ENCODE assay signal across 8 mouse cellular contexts in genomic region chr17:70854021-70854420, GRCm38 (mm10). TPM values are rescaled to one million over a fixed set of nuclear protein-coding genes. Genes with fewer than 3 reads are reported as not detected.
DNase-seq lines count a peak whose midpoint lies in the region; ATAC-seq and TF ChIP-seq lines count a peak whose summit lies in the region.

No protein-coding gene starts in this region.

- 42% methylated on average over 6 of the region's 6 CpGs for WGBS in kidney, adult 2 months
- WGBS in hindbrain, postnatal 0 days = 31% methylated on average over 6 of the region's 6 CpGs

- H3K27ac ChIP-seq in kidney, adult 2 months (ENCODE audit: insufficient read depth, low read depth, low read length) = peak overlapping the region; percentile 24
- H3K27ac ChIP-seq in brown adipose tissue, adult 24 weeks (replicated peaks; ENCODE audit: low read depth, low read length) = peak overlapping the region; percentile 67
- no peak overlapping the region for H3K27ac ChIP-seq in hindbrain, postnatal 0 days

- H3K27me3 ChIP-seq in kidney, adult 2 months (replicated peaks; ENCODE audit: control insufficient read depth, insufficient read depth, low read length) = no peaks in the 10 kb centered on the region
- H3K27me3 ChIP-seq in hindbrain, postnatal 0 days (ENCODE audit: insufficient read depth, low read length) = no peaks in the 10 kb centered on the region; the same call in 1 of the 2 replicates

- peaks cover 7% of the 10 kb centered on the region; the same call in 1 of the 2 replicates for H3K4me1 ChIP-seq in kidney, adult 2 months (ENCODE audit: control insufficient read depth, insufficient read depth, low read length)
- 0 out of 2 replicates have a peak, but pooled peaks cover 3% of the 10 kb centered on the region for H3K4me1 ChIP-seq in brown adipose tissue, adult 24 weeks (ENCODE audit: control insufficient read depth, insufficient read depth, insufficient read length, low read length)
- H3K4me1 ChIP-seq in hindbrain, postnatal 0 days (ENCODE audit: insufficient read depth, low read length) = 0 out of 2 replicates have a peak, but pooled peaks cover 4% of the 10 kb centered on the region

- H3K36me3 ChIP-seq in kidney, adult 2 months (ENCODE audit: control insufficient read depth, insufficient read depth, low read length) = no peaks in the 10 kb centered on the region
- H3K36me3 ChIP-seq in hindbrain, postnatal 0 days (ENCODE audit: insufficient read depth, low read length) = no peaks in the 10 kb centered on the region

- ATAC-seq in hindbrain, postnatal 0 days = no peak

- H3K9ac ChIP-seq in hindbrain, postnatal 0 days (replicated peaks; ENCODE audit: low read length) = no peak overlapping the region; the same call in 1 of the 2 replicates

- no peak for DNase-seq in kidney, adult 2 months
- DNase-seq in kidney, adult 9 months = no peak
- DNase-seq in hindbrain, postnatal 0 days (ENCODE audit: low spot score) = no peak
- DNase-seq in naive thymus-derived CD4-positive, alpha-beta T cell, adult 2 months (ENCODE audit: low read depth) = peak; percentile 28
- no peak for DNase-seq in retina, postnatal 1 day
- no peak for DNase-seq in gastrocnemius, postnatal 10 days
- no peak for DNase-seq in left cerebral cortex, postnatal 25 days (ENCODE audit: low spot score in 2 of 2)

- TF ChIP-seq POLR2A in kidney, adult 2 months (IDR thresholded peaks at IDR 0.05; ENCODE audit: low read depth, low read length) = no peak

- intact Hi-C loops in left cerebral cortex, postnatal 25 days (cut with DNase I) = no loop called here

- H3K9me3 ChIP-seq in hindbrain, postnatal 0 days (ENCODE audit: low read length) = no peaks in the 10 kb centered on the region

- no peak for TF ChIP-seq CTCF in kidney, adult 2 months (conservative IDR thresholded peaks at IDR 0.05; ENCODE audit: insufficient read depth, insufficient read length, low read depth, low read length)
- TF ChIP-seq CTCF in hindbrain, postnatal 0 days (IDR thresholded peaks at IDR 0.05; ENCODE audit: low read depth) = no peak

- peak overlapping the region; percentile 99 for H3K4me2 ChIP-seq in hindbrain, postnatal 0 days (ENCODE audit: low read depth, low read length)

- H3K4me3 ChIP-seq in kidney, adult 2 months (ENCODE audit: insufficient read depth, low read depth, low read length) = peak overlapping the region; percentile 20
- peak overlapping the region; percentile 87 for H3K4me3 ChIP-seq in brown adipose tissue, adult 24 weeks (ENCODE audit: insufficient read depth, low read depth, low read length)
- H3K4me3 ChIP-seq in hindbrain, postnatal 0 days (ENCODE audit: low read length) = 0 out of 2 replicates have a peak overlapping the region, but pooled peaks have one; percentile 67

RNA-seq across cellular contexts. Expression of gene Tgif1, which starts 0.7 kb away (rescaled TPM):
- 20.1 and 20.7 TPM in 2 replicates for polyA plus RNA-seq in kidney, adult 2 months (2012; rRNA removed)
- polyA plus RNA-seq in brown adipose tissue, adult 24 weeks (2012; ENCODE audit: insufficient read depth, insufficient read length, missing spikeins) = 4.2 and 6.7 TPM in 2 replicates
- total RNA-seq in hindbrain, postnatal 0 days (2014; rRNA removed) = 12.5 and 12.6 TPM in 2 replicates
- 8.4 and 9.4 TPM in 2 replicates for polyA plus RNA-seq in hindbrain, postnatal 0 days (2015; fragmentation: Nextera tagmentation; extraction: Ambion mirVana)
- total RNA-seq in gastrocnemius, postnatal 10 days (2021) = 10 to 100 TPM in 1 of 2 experiments, 1 to 10 TPM in 1; 9.5 to 15.4 TPM
- 1 to 10 TPM; 1.5 to 2.1 TPM for total RNA-seq in left cerebral cortex, postnatal 25 days (2021)

Comparison
In these comparisons a context has a peak if more than half of its experiments do, and no peak if none do; other contexts are left out.
1. H3K4me3 ChIP-seq: peak in every context shown above with its lines; median percentile 87 in brown adipose tissue, adult 24 weeks; 67 in hindbrain, postnatal 0 days; 20 in kidney, adult 2 months.